Mouse (Mus musculus) embryonic facial prominence, embryonic 12.5 days (tissue): ENCODE results near the gene Trim7. TPM values are rescaled to one million over a fixed set of nuclear protein-coding genes. Genes with fewer than 3 reads are reported as not detected.
"Not testable (repeated sequence)": the region's sequence is repeated elsewhere in the genome, so short reads cannot be mapped to it uniquely, and the experiment has no call there.

Source experiments
- ATAC-seq: fragments of 200-750 bp; cut with Nextera tagmentation; 2 replicates; pipeline ENCODE4 v1.8.0; 2017; ENCODE audit not compliant: insufficient number of reproducible peaks, insufficient read depth, low FRiP score, low TSS enrichment
- H3K27ac ChIP-seq: fragments of 300-500 bp; sonication (generic); 2 replicates; pipeline ENCODE4 v1.5.1; 2016; ENCODE audit warnings: mild to moderate bottlenecking
- H3K27me3 ChIP-seq: fragments of 300-500 bp; sonication (generic); 2 replicates; pipeline ENCODE4 v1.6.1; 2016; ENCODE audit warnings: mild to moderate bottlenecking, moderate library complexity
- H3K36me3 ChIP-seq: fragments of 300-500 bp; sonication (generic); 2 replicates; pipeline ENCODE4 v1.6.1; 2016; ENCODE audit warnings: mild to moderate bottlenecking
- H3K4me1 ChIP-seq: fragments of 300-500 bp; sonication (generic); 2 replicates; pipeline ENCODE4 v1.6.1; 2016
- H3K4me2 ChIP-seq: fragments of 300-500 bp; sonication (generic); replicated peaks from 2 replicates; pipeline ENCODE4 v1.6.1; 2016; ENCODE audit warnings: mild to moderate bottlenecking, moderate library complexity
- H3K4me3 ChIP-seq: fragments of 300-500 bp; sonication (generic); 2 replicates; pipeline ENCODE4 v1.5.1; 2016; ENCODE audit warnings: mild to moderate bottlenecking
- H3K9ac ChIP-seq: fragments of 300-500 bp; sonication (generic); 2 replicates; pipeline ENCODE4 v1.6.1; 2016; ENCODE audit warnings: mild to moderate bottlenecking, moderate library complexity
- H3K9me3 ChIP-seq: fragments of 300-500 bp; sonication (generic); 2 replicates; pipeline ENCODE4 v1.6.1; 2016; ENCODE audit warnings: mild to moderate bottlenecking, moderate library complexity
- WGBS: fragments of 180-500 bp; shearing (Covaris S2); methylation state at CpG from one replicate; pipeline ENCODE4 v1.1.7; 2016; 5-methylcytosine and 5-hydroxymethylcytosine counted together
- polyA plus RNA-seq: library from polyadenylated mRNA; unstranded; fragments of >200 nt; fragmentation: Nextera tagmentation; extraction: Ambion mirVana; gene quantifications from 2 replicates; pipeline ENCODE4 v1.2.1, GENCODE M21; 2016

Gene Trim7
- polyA plus RNA-seq, 1 experiment from 2014 or later: 0.65 TPM

GRCm38 (mm10) chr11:48875343-48875837 is 49.5 kb downstream of the Trim7 start:
- ATAC-seq, H3K9ac ChIP-seq, H3K36me3 ChIP-seq, H3K27ac ChIP-seq, H3K4me1 ChIP-seq, H3K9me3 ChIP-seq, H3K4me2 ChIP-seq, H3K27me3 ChIP-seq, H3K4me3 ChIP-seq: not testable (repeated sequence)
- WGBS: 89% methylated on average over 1 of the region's 1 CpGs

GRCm38 (mm10) chr11:48876680-48877079 is 50.7 kb downstream of the Trim7 start:
- Histone ChIP-seq H3K4me3 (no peak overlapping the region), H3K9me3 (no peaks in the 10 kb centered on the region), H3K27ac (no peak overlapping the region), H3K4me2 (no peak overlapping the region), H3K4me1 (no peaks in the 10 kb centered on the region), H3K9ac (no peak overlapping the region), H3K27me3 (no peaks in the 10 kb centered on the region; the same call in 1 of the 2 replicates), H3K36me3 (no peaks in the 10 kb centered on the region)
- ATAC-seq: no peak
- 85% methylated on average over 1 of the region's 1 CpGs for WGBS

- no peaks in the 10 kb centered on the region for H3K27me3 ChIP-seq
- H3K9me3 ChIP-seq: no peaks in the 10 kb centered on the region
- H3K27ac ChIP-seq: no peak overlapping the region
- ATAC-seq: no peak
- H3K4me3 ChIP-seq: no peak overlapping the region
- WGBS: 73% methylated on average over 2 of the region's 2 CpGs
- H3K4me1 ChIP-seq: no peaks in the 10 kb centered on the region
- H3K4me2 ChIP-seq: no peak overlapping the region
- no peaks in the 10 kb centered on the region for H3K36me3 ChIP-seq
- no peak overlapping the region for H3K9ac ChIP-seq
These were observed 73.0 kb downstream of the Trim7 start for GRCm38 (mm10) chr11:48898812-48899431.

- not testable (repeated sequence) for H3K4me2 ChIP-seq, H3K4me1 ChIP-seq, H3K9ac ChIP-seq, H3K27me3 ChIP-seq, H3K36me3 ChIP-seq, ATAC-seq, H3K4me3 ChIP-seq, H3K27ac ChIP-seq, H3K9me3 ChIP-seq
- 69% methylated on average over 6 of the region's 6 CpGs for WGBS
These were observed 75.0 kb downstream of the Trim7 start for GRCm38 (mm10) chr11:48900654-48901566.

- 89% methylated on average over 1 of the region's 1 CpGs for WGBS
These were observed 75.6 kb downstream of the Trim7 start for GRCm38 (mm10) chr11:48901567-48901930.

More at GRCm38 (mm10) chr11:48901567-48901930, 75.6 kb downstream of the Trim7 start:
- not testable (repeated sequence) for H3K27ac ChIP-seq, H3K4me1 ChIP-seq, H3K4me2 ChIP-seq, H3K9me3 ChIP-seq, H3K4me3 ChIP-seq, H3K9ac ChIP-seq, H3K36me3 ChIP-seq, ATAC-seq, H3K27me3 ChIP-seq

Other genes starting within 250 kb of the Trim7 start
- gene Rack1, start 25.8 kb upstream of the Trim7 start, polyA plus RNA-seq: 660 and 665 TPM in 2 replicates
- 6.7 and 7.1 TPM in 2 replicates for gene Trim41, start 8.8 kb upstream of the Trim7 start, polyA plus RNA-seq
- 6.9 and 7.0 TPM in 2 replicates for gene Gm12184, start 515 bp downstream of the Trim7 start, polyA plus RNA-seq
- gene Irgm1, start 45.5 kb downstream of the Trim7 start, polyA plus RNA-seq: 3.4 and 3.5 TPM in 2 replicates
- gene Gm5431, start 76.1 kb downstream of the Trim7 start, polyA plus RNA-seq: 0.06 TPM in 1 of 2 replicates, not detected in the other
- 2.0 and 2.2 TPM in 2 replicates for gene Psme2b, start 120.0 kb downstream of the Trim7 start, polyA plus RNA-seq
- not detected in 2 replicates for gene Olfr56, start 152.7 kb downstream of the Trim7 start, polyA plus RNA-seq
- 0.43 and 0.49 TPM in 2 replicates for gene 9930111J21Rik1, start 153.3 kb downstream of the Trim7 start, polyA plus RNA-seq
- gene Gm12185, start 166.1 kb downstream of the Trim7 start, polyA plus RNA-seq: not detected in 2 replicates
- gene Tgtp1, start 168.0 kb downstream of the Trim7 start, polyA plus RNA-seq: 0.18 TPM in 1 of 2 replicates, not detected in the other
- gene 9930111J21Rik2, start 225.1 kb downstream of the Trim7 start, polyA plus RNA-seq: 0.10 and 0.19 TPM in 2 replicates
- gene Tgtp2, start 238.1 kb downstream of the Trim7 start, polyA plus RNA-seq: 0.15 TPM in 1 of 2 replicates, not detected in the other